Mouse (Mus musculus) testis, adult 2 months (tissue): Measurements from ENCODE around the gene Tbcc.
"Not testable (repeated sequence)": the region's sequence is repeated elsewhere in the genome, so short reads cannot be mapped to it uniquely, and the experiment has no call there.

Experiments
- CTCF ChIP-seq: fragments of 200-500 bp; IDR thresholded peaks from 2 replicates; pipeline ENCODE4 v1.5.1; 2012; ENCODE audit warnings: low read depth, mild to moderate bottlenecking, inconsistent platforms, low read length, moderate library complexity; ENCODE audit not compliant: control insufficient read depth, insufficient read depth, insufficient replicate concordance
- POLR2A ChIP-seq: fragments of 200-500 bp; IDR thresholded peaks from 2 replicates; pipeline ENCODE4 v1.6.1; 2012; ENCODE audit warnings: low read depth, mild to moderate bottlenecking, inconsistent platforms, low read length, moderate library complexity; ENCODE audit not compliant: control insufficient read depth

- not testable (repeated sequence) for TF ChIP-seq POLR2A, CTCF
These were observed 43.9 kb upstream of the Tbcc start for GRCm38 (mm10) chr17:46846573-46846972.
